Mouse (Mus musculus): ENCODE data around the gene Tcl1b3.

Tcl1b3 gene

DNA sequence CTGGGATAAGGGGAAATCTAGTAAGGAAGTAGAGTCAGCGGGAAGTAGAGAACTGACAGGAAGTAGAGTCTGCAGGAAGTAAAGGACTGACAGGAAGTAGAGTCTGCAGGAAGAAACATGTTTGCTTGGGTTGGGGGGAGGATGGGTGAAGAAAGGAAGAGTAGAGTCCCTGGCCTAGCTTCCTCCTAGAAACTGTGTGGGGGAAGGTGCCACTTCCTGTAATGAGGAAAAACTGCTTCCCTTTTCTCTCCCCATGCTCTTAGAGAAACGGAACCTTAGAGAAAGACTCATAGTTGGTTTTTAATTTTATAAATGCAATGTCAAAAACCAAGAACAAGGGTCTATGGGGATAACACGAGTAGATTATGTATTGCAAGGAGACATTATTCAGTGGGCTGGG is 44.2 kb downstream of the Tcl1b3 start:
- no peak for DNase-seq

- no peak for DNase-seq
Measured at GRCm38 (mm10) chr12:105239060-105239459, 48.2 kb downstream of the Tcl1b3 start.

All from embryo, embryonic 11 days (tissue).